Mouse (Mus musculus): ENCODE measurements around the gene Ccdc190. TPM values are rescaled to one million over a fixed set of nuclear protein-coding genes. Genes with fewer than 3 reads are reported as not detected.

Gene Ccdc190
- polyA plus RNA-seq, 1 experiment from 2014 or later: not detected

- H3K9ac ChIP-seq (replicated peaks; ENCODE audit: low read depth, low read length): peak within 1 kb of the TSS; percentile 50
- no peaks in the 10 kb centered on the region for H3K27me3 ChIP-seq (ENCODE audit: control insufficient read depth, insufficient read depth, low read length)
- ATAC-seq (ENCODE audit: insufficient number of reproducible peaks, insufficient read depth, low FRiP score, low read depth): peak; percentile 100
- peaks cover 16% of the 10 kb centered on the region; the same call in 1 of the 2 replicates for H3K36me3 ChIP-seq (ENCODE audit: control insufficient read depth, insufficient read depth, low read length)
- H3K4me2 ChIP-seq (replicated peaks; ENCODE audit: low read depth, low read length): peak within 1 kb of the TSS; percentile 92
- peak within 1 kb of the TSS; percentile 86 for H3K27ac ChIP-seq (ENCODE audit: low read length)
- peak within 1 kb of the TSS; percentile 54 for H3K4me3 ChIP-seq (ENCODE audit: low read depth, low read length)
- H3K9me3 ChIP-seq (ENCODE audit: control insufficient read depth, low read depth, low read length): no peaks in the 10 kb centered on the region
- peaks cover 7% of the 10 kb centered on the region; the same call in 1 of the 2 replicates for H3K4me1 ChIP-seq (ENCODE audit: control insufficient read depth, insufficient read depth, low read length)
- under 1% methylated on average over 48 of the region's 48 CpGs for WGBS
These were observed 40.5 kb downstream of the Ccdc190 start, which contains the start of gene Hsd17b7 for GRCm38 (mm10) chr1:169968792-169969515. Gene Hsd17b7 (minus strand): TSS chr1:169969241.

- peak; percentile 39 for ATAC-seq (ENCODE audit: insufficient number of reproducible peaks, insufficient read depth, low FRiP score, low read depth)
- H3K4me2 ChIP-seq (replicated peaks; ENCODE audit: low read depth, low read length): peak overlapping the region; percentile 92
- no peaks in the 10 kb centered on the region for H3K9me3 ChIP-seq (ENCODE audit: control insufficient read depth, low read depth, low read length)
- H3K27me3 ChIP-seq (ENCODE audit: control insufficient read depth, insufficient read depth, low read length): no peaks in the 10 kb centered on the region
- 3% methylated on average over 7 of the region's 9 CpGs for WGBS
- H3K4me3 ChIP-seq (ENCODE audit: low read depth, low read length): peak overlapping the region; percentile 54
- peak overlapping the region; percentile 50 for H3K9ac ChIP-seq (replicated peaks; ENCODE audit: low read depth, low read length)
- peaks cover 7% of the 10 kb centered on the region; the same call in 1 of the 2 replicates for H3K4me1 ChIP-seq (ENCODE audit: control insufficient read depth, insufficient read depth, low read length)
- peak overlapping the region; percentile 86 for H3K27ac ChIP-seq (ENCODE audit: low read length)
- peaks cover 15% of the 10 kb centered on the region; the same call in 1 of the 2 replicates for H3K36me3 ChIP-seq (ENCODE audit: control insufficient read depth, insufficient read depth, low read length)
These were observed 41.1 kb downstream of the Ccdc190 start for GRCm38 (mm10) chr1:169969516-169969886.

GRCm38 (mm10) chr1:169970936-169971335 lies 42.5 kb downstream of the Ccdc190 start:
- Histone ChIP-seq H3K9ac (replicated peaks; ENCODE audit: low read depth, low read length) (no peak overlapping the region), H3K4me3 (ENCODE audit: low read depth, low read length) (no peak overlapping the region), H3K27ac (ENCODE audit: low read length) (no peak overlapping the region), H3K4me2 (replicated peaks; ENCODE audit: low read depth, low read length) (no peak overlapping the region), H3K27me3 (ENCODE audit: control insufficient read depth, insufficient read depth, low read length) (no peaks in the 10 kb centered on the region), H3K4me1 (ENCODE audit: control insufficient read depth, insufficient read depth, low read length) (peaks cover 7% of the 10 kb centered on the region; the same call in 1 of the 2 replicates), H3K36me3 (ENCODE audit: control insufficient read depth, insufficient read depth, low read length) (peaks cover 4% of the 10 kb centered on the region; the same call in 1 of the 2 replicates), H3K9me3 (ENCODE audit: control insufficient read depth, low read depth, low read length) (no peaks in the 10 kb centered on the region)
- 89% methylated on average over 4 of the region's 4 CpGs for WGBS
- ATAC-seq (ENCODE audit: insufficient number of reproducible peaks, insufficient read depth, low FRiP score, low read depth): no peak

GRCm38 (mm10) chr1:169971998-169972397 lies 43.5 kb downstream of the Ccdc190 start:
- Histone ChIP-seq H3K4me3 (ENCODE audit: low read depth, low read length) (no peak overlapping the region), H3K4me2 (replicated peaks; ENCODE audit: low read depth, low read length) (no peak overlapping the region), H3K4me1 (ENCODE audit: control insufficient read depth, insufficient read depth, low read length) (peaks cover 7% of the 10 kb centered on the region; the same call in 1 of the 2 replicates), H3K27ac (ENCODE audit: low read length) (no peak overlapping the region), H3K9ac (replicated peaks; ENCODE audit: low read depth, low read length) (no peak overlapping the region), H3K27me3 (ENCODE audit: control insufficient read depth, insufficient read depth, low read length) (no peaks in the 10 kb centered on the region), H3K36me3 (ENCODE audit: control insufficient read depth, insufficient read depth, low read length) (no peaks in the 10 kb centered on the region), H3K9me3 (ENCODE audit: control insufficient read depth, low read depth, low read length) (no peaks in the 10 kb centered on the region)
- no peak for ATAC-seq (ENCODE audit: insufficient number of reproducible peaks, insufficient read depth, low FRiP score, low read depth)
- WGBS: 78% methylated on average over 2 of the region's 2 CpGs

- no peak overlapping the region for H3K27ac ChIP-seq (ENCODE audit: low read length)
These were observed 49.2 kb downstream of the Ccdc190 start for GRCm38 (mm10) chr1:169977621-169978020.

More at GRCm38 (mm10) chr1:169977621-169978020, 49.2 kb downstream of the Ccdc190 start:
- Histone ChIP-seq H3K4me3 (ENCODE audit: low read depth, low read length) (no peak overlapping the region), H3K4me2 (replicated peaks; ENCODE audit: low read depth, low read length) (no peak overlapping the region), H3K36me3 (ENCODE audit: control insufficient read depth, insufficient read depth, low read length) (no peaks in the 10 kb centered on the region; the same call in 1 of the 2 replicates), H3K4me1 (ENCODE audit: control insufficient read depth, insufficient read depth, low read length) (no peaks in the 10 kb centered on the region), H3K9ac (replicated peaks; ENCODE audit: low read depth, low read length) (no peak overlapping the region), H3K9me3 (ENCODE audit: control insufficient read depth, low read depth, low read length) (no peaks in the 10 kb centered on the region), H3K27me3 (ENCODE audit: control insufficient read depth, insufficient read depth, low read length) (no peaks in the 10 kb centered on the region)
- ATAC-seq (ENCODE audit: insufficient number of reproducible peaks, insufficient read depth, low FRiP score, low read depth): no peak
- 90% methylated on average over 4 of the region's 4 CpGs for WGBS

Other genes with a start within 250 kb of the Ccdc190 start
- 5.0 and 5.7 TPM in 2 replicates for gene Rgs4, start 181.0 kb upstream of the Ccdc190 start, polyA plus RNA-seq (2014; fragmentation: Nextera tagmentation; extraction: Ambion mirVana)
- gene Hsd17b7, start 40.6 kb downstream of the Ccdc190 start, polyA plus RNA-seq (2014; fragmentation: Nextera tagmentation; extraction: Ambion mirVana): 18.3 and 19.3 TPM in 2 replicates
- gene Ddr2, start 182.1 kb downstream of the Ccdc190 start, polyA plus RNA-seq (2014; fragmentation: Nextera tagmentation; extraction: Ambion mirVana): 60.4 and 62.2 TPM in 2 replicates
- 48.1 and 53.4 TPM in 2 replicates for gene Uap1, start 246.3 kb downstream of the Ccdc190 start, polyA plus RNA-seq (2014; fragmentation: Nextera tagmentation; extraction: Ambion mirVana)